Mouse (Mus musculus) embryonic facial prominence, embryonic 14.5 days (tissue): ENCODE results near the gene Tapbpl. TPM values are rescaled to one million over a fixed set of nuclear protein-coding genes. Genes with fewer than 3 reads are reported as not detected.

Source experiments
- ATAC-seq: fragments of 200-750 bp; cut with Nextera tagmentation; 2 replicates; pipeline ENCODE4 v1.8.0; 2017; ENCODE audit warnings: low read depth, moderate number of reproducible peaks, moderate TSS enrichment
- DNase-seq: peaks from one replicate; pipeline ENCODE4 v3.0.0-alpha.2; 2015; ENCODE audit warnings: low spot score
- H3K27ac ChIP-seq: fragments of 300-500 bp; sonication (generic); replicated peaks from 2 replicates; pipeline ENCODE4 v1.5.1; 2014; ENCODE audit warnings: low read depth, mild to moderate bottlenecking, low read length, moderate library complexity
- H3K27me3 ChIP-seq: fragments of 300-500 bp; sonication (generic); replicated peaks from 2 replicates; pipeline ENCODE4 v1.6.1; 2014; ENCODE audit warnings: low read length; ENCODE audit not compliant: control insufficient read depth, insufficient read depth
- H3K36me3 ChIP-seq: fragments of 300-500 bp; sonication (generic); 2 replicates; pipeline ENCODE4 v1.6.1; 2014; ENCODE audit warnings: low read length, mixed read lengths; ENCODE audit not compliant: control insufficient read depth, insufficient read depth
- H3K4me1 ChIP-seq: fragments of 300-500 bp; sonication (generic); 2 replicates; pipeline ENCODE4 v1.6.1; 2014; ENCODE audit warnings: antibody characterized with exemption, low read length; ENCODE audit not compliant: control insufficient read depth, insufficient read depth
- H3K4me2 ChIP-seq: fragments of 300-500 bp; sonication (generic); 2 replicates; pipeline ENCODE4 v1.6.1; 2014; ENCODE audit warnings: low read depth, mild to moderate bottlenecking, low read length, moderate library complexity, mixed read lengths
- H3K4me3 ChIP-seq: fragments of 300-500 bp; sonication (generic); 2 replicates; pipeline ENCODE4 v1.5.1; 2014; ENCODE audit warnings: low read depth, mild to moderate bottlenecking, low read length
- H3K9ac ChIP-seq: fragments of 300-500 bp; sonication (generic); 2 replicates; pipeline ENCODE4 v1.6.1; 2014; ENCODE audit warnings: low read depth, mild to moderate bottlenecking, low read length, moderate library complexity, mixed read lengths
- H3K9me3 ChIP-seq: fragments of 300-500 bp; sonication (generic); 2 replicates; pipeline ENCODE4 v1.6.1; 2016; ENCODE audit warnings: low read length; ENCODE audit not compliant: control insufficient read depth
- WGBS: fragments of 180-500 bp; shearing (Covaris S2); extraction: QIAGEN DNeasy Blood & Tissue Kit; methylation state at CpG from one replicate; pipeline ENCODE4 v1.1.7; 2014; 5-methylcytosine and 5-hydroxymethylcytosine counted together
- polyA plus RNA-seq: library from polyadenylated mRNA; unstranded; fragments of >200 nt; fragmentation: Nextera tagmentation; extraction: Ambion mirVana; gene quantifications from 2 replicates; pipeline ENCODE4 v1.2.1, GENCODE M21; 2014

Tapbpl gene
- polyA plus RNA-seq, 1 experiment from 2014 or later = 3.6 TPM

DNA sequence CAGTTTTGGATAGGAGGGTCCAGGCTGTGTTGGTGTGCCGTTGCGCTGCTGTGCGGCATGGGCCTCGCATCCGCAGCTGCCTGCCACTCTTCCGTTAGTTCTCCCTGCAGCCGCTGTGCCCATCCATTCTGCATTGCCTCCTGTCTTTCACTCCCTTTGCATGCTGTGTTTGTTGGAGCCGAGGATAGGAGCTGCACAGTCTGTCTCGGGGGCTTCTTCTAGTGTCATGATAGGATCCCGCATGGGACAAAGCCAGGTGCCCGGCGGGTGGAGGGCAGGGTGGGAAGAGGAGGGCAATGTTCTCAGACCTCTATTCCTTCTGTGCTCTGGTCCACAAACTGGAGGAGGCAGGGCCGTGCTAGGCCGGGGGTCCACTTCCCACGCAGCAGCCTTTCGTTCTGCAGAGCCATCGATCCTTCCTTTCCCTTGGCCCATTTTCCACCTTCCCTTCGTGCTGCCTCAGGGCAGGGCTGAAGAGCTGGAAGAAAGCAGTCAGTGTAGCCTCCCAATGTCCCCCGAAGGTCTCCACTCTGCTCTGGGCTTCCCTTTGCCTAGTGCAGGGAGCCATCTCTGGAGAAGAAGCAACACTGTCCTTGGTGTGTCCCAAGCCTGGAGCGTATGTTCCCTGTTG is 10.4 kb downstream of the Tapbpl start:
- ATAC-seq = no peak
- Histone ChIP-seq H3K9me3 (no peaks in the 10 kb centered on the region), H3K4me1 (no peaks in the 10 kb centered on the region), H3K4me2 (no peak overlapping the region), H3K9ac (no peak overlapping the region), H3K27me3 (0 out of 2 replicates have a peak, but pooled peaks cover 6% of the 10 kb centered on the region), H3K4me3 (no peak overlapping the region), H3K27ac (no peak overlapping the region), H3K36me3 (no peaks in the 10 kb centered on the region)
- WGBS = 85% methylated on average over 20 of the region's 20 CpGs
- DNase-seq = no peak

DNA sequence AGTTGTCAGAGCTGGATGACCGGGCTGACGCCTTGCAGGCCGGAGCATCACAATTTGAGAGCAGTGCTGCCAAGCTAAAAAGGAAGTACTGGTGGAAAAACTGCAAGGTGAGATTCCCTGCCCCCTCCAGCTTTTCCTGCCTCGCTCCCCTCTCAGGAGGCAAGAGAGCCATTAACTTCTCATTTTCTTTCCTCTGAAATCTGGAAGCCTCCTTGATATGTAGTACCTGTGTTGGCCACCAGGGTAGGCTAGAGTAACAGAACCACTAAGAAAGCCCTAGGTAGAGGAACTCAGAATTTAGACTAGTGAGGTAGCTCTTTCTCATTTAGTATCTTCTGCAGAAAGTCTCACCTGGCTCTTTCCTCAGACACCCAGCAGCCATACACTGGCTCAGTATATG is 12.7 kb downstream of the Tapbpl start:
- H3K4me1 ChIP-seq = no peaks in the 10 kb centered on the region
- 78% methylated on average over 4 of the region's 4 CpGs for WGBS
- H3K9me3 ChIP-seq = no peaks in the 10 kb centered on the region
- ATAC-seq (no peak), DNase-seq (peak; percentile 54)
- no peak overlapping the region for H3K27ac ChIP-seq
- H3K4me2 ChIP-seq = no peak overlapping the region
- no peak overlapping the region for H3K9ac ChIP-seq
- no peak overlapping the region for H3K4me3 ChIP-seq
- no peaks in the 10 kb centered on the region for H3K36me3 ChIP-seq
- H3K27me3 ChIP-seq = 0 out of 2 replicates have a peak, but pooled peaks cover 12% of the 10 kb centered on the region

DNA sequence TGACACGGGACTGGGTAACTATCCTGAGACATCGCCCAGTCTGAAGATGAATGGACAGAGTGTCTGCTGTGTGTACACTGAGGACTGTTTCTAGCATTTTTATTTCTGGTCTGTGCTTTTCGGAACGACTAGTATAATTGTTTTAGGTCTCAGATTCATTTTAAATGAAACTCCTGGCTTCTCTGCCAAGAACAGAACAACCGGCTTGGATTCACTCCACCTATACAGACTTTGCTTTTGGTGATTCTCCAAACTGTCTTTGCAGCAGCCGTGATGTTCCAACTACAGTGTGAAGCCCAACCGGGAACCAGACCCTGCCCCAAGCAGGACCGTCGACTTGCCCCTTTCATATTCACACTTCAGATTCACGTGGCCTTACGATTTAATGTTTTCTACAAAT is 13.8 kb downstream of the Tapbpl start:
- DNase-seq (no peak), ATAC-seq (no peak)
- Histone ChIP-seq H3K9me3 (no peaks in the 10 kb centered on the region), H3K9ac (no peak overlapping the region), H3K4me1 (no peaks in the 10 kb centered on the region), H3K27ac (no peak overlapping the region), H3K4me2 (no peak overlapping the region), H3K36me3 (no peaks in the 10 kb centered on the region), H3K27me3 (peaks cover 20% of the 10 kb centered on the region; the same call in 1 of the 2 replicates), H3K4me3 (no peak overlapping the region)
- WGBS = 87% methylated on average over 11 of the region's 11 CpGs

DNA sequence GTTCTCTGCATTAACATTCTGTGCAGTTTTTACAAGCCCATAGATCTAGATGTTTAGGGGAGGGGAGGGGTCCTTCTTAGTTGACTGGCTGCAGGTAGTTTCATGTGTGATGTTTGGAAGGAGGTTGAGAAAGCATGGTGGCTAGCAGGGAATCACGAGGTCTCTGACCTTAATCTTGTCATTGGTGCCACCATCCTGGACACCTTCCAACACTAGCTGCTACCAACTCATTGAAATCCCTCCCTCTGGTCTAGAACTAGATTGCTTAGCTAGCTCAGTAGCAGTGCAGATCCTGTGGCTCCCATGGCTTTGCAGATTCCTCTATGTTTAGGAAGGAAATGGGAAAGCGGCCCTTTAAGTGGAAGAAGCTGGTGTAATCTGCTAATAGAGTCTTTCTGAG is 14.8 kb downstream of the Tapbpl start:
- H3K36me3 ChIP-seq = no peaks in the 10 kb centered on the region
- 82% methylated on average over 2 of the region's 2 CpGs for WGBS
- ATAC-seq (no peak), DNase-seq (no peak)
- no peak overlapping the region for H3K4me3 ChIP-seq
- H3K4me1 ChIP-seq = no peaks in the 10 kb centered on the region
- H3K4me2 ChIP-seq = no peak overlapping the region
- H3K9me3 ChIP-seq = no peaks in the 10 kb centered on the region
- H3K27me3 ChIP-seq = peaks cover 20% of the 10 kb centered on the region; the same call in 1 of the 2 replicates
- no peak overlapping the region for H3K27ac ChIP-seq
- no peak overlapping the region for H3K9ac ChIP-seq

DNA sequence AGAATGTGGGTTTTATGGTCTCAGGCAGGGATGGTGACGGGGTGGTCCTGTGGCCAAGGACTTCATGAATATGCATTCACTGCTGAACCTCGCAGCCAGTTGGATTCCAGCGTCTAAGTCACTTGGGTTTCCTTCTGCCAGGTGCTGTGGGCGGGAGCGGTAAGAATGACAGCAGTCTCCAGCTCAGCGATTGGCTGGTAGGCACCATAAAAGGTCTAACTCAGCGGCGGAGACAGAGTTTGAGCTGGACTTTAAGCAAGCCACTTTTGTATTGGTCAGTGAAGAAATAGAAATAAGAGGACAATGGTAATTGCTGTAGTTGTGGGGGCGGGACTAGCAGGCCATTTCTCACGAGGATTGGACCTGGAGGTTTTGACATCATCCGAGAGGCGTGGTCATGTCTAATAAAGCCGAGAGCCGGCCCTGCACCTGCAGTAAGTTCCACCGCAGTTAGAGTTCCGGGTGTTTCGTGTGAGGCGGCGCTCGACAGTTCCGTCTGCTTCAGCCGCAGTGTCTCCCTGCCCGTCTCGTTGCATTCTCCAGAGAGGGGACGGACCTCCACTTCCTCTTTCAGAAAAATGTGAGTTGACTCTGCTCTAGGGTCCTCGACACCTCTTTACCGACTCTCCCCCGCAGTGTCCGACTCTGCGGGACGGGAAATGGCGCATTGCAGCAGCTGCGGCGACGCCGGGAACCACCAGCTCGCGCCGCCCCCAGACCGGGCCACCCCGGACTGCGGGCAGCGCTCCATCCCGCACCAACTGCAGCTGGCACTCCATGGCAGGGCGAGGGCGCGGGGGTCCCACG is 16.3 kb downstream of the Tapbpl start, which contains the start of gene Vamp1:
Vamp1 (plus strand) TSS at position 404 of the 807 bp plus-strand sequence.
- Histone ChIP-seq H3K9me3 (no peaks in the 10 kb centered on the region), H3K9ac (peak within 1 kb of the TSS; percentile 77), H3K4me3 (peak within 1 kb of the TSS; percentile 73), H3K27me3 (peaks cover 20% of the 10 kb centered on the region; the same call in 1 of the 2 replicates), H3K27ac (peak within 1 kb of the TSS; percentile 44), H3K36me3 (no peaks in the 10 kb centered on the region), H3K4me2 (peak within 1 kb of the TSS; percentile 95), H3K4me1 (no peaks in the 10 kb centered on the region)
- ATAC-seq (peak; percentile 97), DNase-seq (peak; percentile 98)
- under 1% methylated on average over 41 of the region's 48 CpGs for WGBS

DNA sequence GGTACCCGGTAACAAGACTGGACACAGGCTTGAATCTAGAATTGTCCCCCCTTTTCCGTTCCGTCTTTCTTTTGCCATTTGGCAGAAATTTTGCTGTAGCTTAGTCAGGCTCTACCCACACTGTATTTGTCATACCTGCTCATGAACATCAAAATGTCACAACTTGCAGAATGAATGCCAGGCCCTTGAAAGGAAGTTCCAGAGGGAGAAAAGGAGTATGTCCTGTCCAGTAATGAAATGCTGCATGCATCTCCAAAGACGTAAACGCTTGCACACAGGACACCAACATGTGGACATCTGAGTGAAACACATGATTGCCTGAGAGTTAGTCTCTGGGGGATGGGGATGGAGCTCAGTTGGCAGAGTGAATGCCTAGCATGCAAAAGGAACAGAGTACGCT is 17.9 kb downstream of the Tapbpl start:
- H3K27ac ChIP-seq = no peak overlapping the region
- 75% methylated on average over 6 of the region's 6 CpGs for WGBS
- no peaks in the 10 kb centered on the region for H3K4me1 ChIP-seq
- H3K4me3 ChIP-seq = no peak overlapping the region
- H3K4me2 ChIP-seq = no peak overlapping the region
- H3K36me3 ChIP-seq = no peaks in the 10 kb centered on the region
- no peak for DNase-seq
- H3K9me3 ChIP-seq = no peaks in the 10 kb centered on the region
- peaks cover 20% of the 10 kb centered on the region; the same call in 1 of the 2 replicates for H3K27me3 ChIP-seq
- no peak for ATAC-seq
- H3K9ac ChIP-seq = no peak overlapping the region

DNA sequence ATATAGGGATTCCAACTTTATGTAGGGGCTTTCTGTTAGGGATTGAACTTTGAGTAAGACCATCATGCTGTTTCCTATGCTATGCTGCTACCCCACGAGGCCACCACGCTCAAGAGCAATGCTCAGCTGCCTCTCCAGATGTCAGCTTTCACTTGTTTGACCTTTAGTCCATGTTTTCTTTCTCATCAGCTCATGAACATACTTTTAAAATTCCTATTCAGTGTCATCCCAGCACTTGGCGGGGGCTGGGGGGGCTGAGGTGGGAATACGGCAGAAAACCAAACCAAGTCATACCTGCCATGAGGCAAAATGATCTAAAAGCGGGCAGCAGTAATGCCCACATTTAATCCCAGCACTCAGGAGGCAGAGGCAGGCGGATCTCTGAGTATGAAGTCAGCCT is 18.5 kb downstream of the Tapbpl start:
- no peak overlapping the region for H3K4me3 ChIP-seq
- H3K9me3 ChIP-seq = no peaks in the 10 kb centered on the region
- H3K9ac ChIP-seq = no peak overlapping the region
- 69% methylated on average over 6 of the region's 6 CpGs for WGBS
- ATAC-seq (no peak), DNase-seq (no peak)
- peaks cover 20% of the 10 kb centered on the region; the same call in 1 of the 2 replicates for H3K27me3 ChIP-seq
- H3K4me2 ChIP-seq = no peak overlapping the region
- H3K4me1 ChIP-seq = no peaks in the 10 kb centered on the region
- H3K36me3 ChIP-seq = no peaks in the 10 kb centered on the region
- H3K27ac ChIP-seq = no peak overlapping the region

DNA sequence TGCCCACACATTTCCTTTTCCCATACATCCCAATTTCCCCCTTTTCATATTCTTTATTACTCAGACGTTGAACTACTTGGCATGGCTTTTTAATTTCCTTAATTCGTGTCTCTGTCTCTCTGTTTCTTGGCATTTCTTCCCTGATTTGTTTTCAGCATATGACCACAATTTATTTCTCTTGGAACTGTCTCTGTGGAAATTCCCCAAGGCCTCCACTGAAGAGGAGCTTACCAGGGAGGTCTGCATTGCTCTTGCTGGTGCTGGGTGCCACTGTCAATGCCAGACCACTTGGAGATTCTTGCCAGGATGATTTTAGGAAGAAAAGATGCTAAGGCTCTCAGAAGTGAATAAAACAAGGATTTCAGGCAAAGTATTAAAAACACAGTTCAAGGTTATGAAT is 19.0 kb downstream of the Tapbpl start:
- no peaks in the 10 kb centered on the region for H3K36me3 ChIP-seq
- peaks cover 20% of the 10 kb centered on the region; the same call in 1 of the 2 replicates for H3K27me3 ChIP-seq
- no peaks in the 10 kb centered on the region for H3K4me1 ChIP-seq
- no peak overlapping the region for H3K4me2 ChIP-seq
- 33% methylated on average over 2 of the region's 2 CpGs for WGBS
- no peaks in the 10 kb centered on the region for H3K9me3 ChIP-seq
- ATAC-seq (no peak), DNase-seq (no peak)
- H3K27ac ChIP-seq = no peak overlapping the region
- H3K4me3 ChIP-seq = no peak overlapping the region
- H3K9ac ChIP-seq = no peak overlapping the region
